Mouse (Mus musculus) embryo, embryonic 10.5 days (tissue): ENCODE data around the gene Flii.

Experiments
- DNase-seq: peaks from one replicate; pipeline ENCODE4 v3.0.0-alpha.2; 2015; ENCODE audit warnings: low spot score

Flii gene

DNA sequence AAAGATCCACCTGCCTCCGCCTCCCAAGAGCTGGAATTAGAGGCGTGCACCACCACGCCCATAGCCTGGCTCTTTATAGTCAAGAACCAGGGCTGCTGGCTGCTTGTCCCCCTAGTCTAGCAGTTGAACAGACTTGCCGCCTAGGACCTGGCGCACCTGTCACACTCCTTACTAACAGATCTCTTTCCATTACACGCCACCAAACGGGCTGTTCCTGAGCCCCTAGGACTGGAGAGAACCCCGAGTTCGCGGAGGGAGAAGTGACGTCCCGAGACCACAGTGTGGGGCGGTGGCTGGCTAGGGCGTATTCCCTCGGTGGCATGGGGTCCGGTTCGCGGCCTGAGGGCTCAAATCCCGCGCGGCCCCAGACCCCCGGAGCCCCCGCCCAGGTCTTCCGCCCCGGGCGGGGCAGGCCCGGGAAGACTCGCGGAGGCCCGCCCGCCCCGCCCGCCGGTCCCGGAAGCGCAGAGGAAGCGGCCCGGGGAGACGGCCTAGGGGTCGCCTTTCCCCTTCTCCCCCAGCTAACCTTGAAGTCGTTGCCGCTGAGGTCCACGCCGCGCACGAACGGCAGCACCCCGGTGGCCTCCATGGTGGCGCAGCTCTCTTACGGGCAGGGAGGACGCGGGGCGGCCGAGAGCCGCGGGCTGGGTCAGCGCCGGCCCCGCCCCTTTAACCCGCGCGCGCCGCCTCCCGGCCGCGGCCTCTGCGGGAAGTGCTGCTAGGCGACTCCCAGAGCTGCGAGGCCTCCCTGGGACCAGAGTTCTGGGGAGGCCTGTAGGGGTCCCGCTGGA lies at the start of gene Flii:
Gene Flii (minus strand): TSS at position 663 of the 791 bp plus-strand sequence.
- DNase-seq, result peak; percentile 84

DNA sequence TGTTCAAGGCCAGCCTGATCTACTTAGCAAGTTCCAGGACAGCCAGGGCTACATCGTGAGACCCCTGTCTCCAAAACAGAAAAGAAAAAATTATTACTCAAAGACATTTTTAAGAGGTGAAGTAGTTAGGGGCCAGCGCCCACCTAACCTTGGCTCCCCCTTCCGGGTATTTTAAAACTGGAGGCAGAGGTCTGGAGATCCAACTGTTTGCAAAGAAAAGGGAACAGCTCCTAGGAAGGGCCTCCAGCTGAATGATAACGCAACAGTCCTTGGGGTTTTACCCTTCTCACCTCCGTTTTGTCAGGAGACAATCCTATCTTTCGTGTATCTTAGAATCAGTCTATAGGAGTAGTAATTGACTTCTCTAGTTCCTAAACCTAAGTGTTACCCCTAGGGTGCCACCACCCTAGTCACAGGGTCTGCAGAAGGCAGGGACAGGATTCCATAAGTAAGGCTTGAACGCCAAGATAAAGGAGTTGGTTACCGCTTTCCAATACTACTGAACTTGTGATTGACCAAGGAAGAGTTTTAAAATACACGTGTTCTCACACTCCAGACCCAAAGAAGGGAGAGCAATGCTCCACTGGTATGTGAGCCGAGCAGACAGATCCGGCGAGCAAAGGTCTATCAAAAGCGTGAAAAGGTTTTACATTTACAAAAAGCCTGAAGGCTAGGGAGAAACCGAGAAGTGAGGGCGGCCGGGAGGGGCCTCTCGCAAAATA lies 49.2 kb upstream of the Flii start:
- DNase-seq, result no peak

DNA sequence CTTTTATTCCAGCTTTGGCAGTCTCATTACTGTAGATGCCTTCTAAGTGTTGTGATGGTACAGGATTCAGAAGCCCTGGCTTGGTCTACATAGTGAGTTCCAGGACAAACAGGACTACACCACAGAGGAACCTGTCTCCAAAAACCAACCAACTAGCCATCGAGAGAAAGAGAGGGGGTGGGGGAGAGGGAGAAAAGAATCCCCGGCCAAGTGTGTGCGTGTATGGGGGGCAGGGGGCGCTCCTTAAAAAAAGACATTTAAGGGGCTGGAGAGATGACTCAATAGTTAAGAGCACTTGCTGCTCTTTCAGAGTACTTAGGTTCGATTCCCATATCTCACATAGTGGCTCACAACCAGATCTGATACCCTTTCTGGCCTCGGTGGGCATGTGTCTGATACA lies 48.5 kb upstream of the Flii start:
- no peak for DNase-seq

DNA sequence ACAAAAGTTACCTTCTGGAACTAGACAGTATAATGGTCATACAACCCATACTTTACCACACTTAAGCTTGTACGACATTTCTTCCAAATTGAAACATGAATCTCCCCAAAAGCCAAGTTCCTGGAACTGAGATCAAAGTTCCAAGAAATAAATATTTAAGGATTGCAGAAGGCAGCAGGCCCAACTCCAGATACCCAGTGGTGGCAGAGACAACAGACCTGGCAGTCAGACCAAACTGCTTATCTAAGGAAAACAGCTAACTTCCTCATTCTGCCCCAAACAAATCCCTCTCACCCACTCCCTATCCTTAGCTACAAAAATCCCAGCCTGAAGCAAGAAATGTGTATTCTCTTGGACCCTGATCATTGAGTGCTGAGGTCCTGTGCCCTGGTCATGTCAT lies 47.8 kb upstream of the Flii start:
- no peak for DNase-seq

DNA sequence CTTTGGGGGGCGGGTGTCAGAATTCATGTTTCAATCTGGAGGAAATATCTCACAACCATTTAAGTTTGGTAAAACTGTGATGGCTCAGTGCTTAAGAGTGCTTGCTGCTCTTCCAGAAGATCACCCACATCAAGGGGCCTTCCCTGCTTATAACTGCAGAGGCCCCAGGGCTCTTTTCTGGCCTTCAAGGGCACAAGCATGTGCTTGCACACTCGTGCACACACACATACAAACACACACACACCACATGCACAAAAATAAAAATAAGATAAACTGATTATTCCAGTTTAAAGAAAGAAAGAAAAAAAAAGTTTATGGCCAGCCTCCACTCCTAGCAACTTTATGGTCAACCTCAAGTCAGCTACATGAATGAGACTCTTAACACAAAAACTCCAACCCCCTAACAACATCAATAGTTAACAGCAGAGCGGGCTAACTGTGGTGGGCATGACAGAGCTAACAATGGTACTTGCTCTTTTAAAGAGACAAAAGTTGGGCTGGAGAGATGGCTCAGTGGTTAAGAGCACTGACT lies 47.2 kb upstream of the Flii start:
- no peak for DNase-seq

DNA sequence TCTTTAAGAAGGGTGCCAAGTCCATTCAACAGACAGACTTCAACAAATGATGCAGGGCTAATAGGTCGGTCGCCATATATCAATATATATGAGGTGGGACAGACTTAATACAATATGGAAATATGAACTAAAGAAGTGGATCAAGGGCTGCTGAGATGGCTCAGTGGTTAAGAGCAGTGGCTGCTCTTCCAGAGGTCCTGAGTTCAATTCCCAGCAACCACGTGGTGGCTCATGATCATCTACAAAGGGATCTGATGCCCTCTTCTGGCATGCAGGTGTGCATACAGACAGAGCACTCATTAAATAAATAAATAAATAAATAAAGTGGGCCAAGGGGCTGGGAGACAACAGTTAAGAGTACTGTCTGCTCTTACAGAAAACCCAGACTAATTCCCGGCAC lies 45.1 kb upstream of the Flii start:
- DNase-seq, result no peak

DNA sequence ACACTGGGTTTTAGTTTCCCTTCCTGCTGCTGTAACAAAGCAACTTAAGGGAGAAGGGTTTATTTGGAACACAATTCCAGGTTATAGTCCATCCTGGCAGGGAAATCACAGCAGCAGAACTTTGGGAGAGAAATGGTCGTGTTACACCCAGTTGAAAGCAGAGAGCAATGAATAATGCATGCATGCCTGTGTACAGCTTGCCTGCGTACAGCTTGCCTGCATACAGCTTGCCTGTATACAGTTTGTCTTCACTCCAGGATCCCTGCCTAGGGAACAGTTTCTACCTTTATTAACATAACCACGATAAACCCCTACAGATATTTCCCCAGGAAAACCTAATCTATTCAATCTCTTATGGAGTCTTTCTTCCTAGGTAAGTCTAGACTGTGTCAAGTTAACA lies 43.7 kb upstream of the Flii start:
- no peak for DNase-seq

DNA sequence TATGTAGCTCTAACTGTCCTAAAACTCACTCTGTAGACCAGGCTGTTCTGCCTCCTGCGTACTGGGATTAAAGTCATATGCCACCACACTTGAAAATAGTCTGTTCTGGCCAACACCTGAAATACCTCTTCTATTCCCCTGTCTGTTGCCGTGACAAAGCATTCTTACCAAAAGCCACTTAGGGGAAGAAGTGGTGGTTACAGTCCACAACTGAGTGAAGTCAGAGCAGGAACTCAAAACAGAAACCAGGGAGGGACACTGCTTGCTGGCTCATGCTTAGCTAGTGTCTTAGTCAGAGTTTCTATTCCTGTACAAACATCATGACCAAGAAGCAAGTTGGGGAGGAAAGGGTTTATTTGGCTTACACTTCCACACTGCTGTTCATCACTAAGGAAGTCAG lies 42.3 kb upstream of the Flii start:
- DNase-seq, result no peak

DNA sequence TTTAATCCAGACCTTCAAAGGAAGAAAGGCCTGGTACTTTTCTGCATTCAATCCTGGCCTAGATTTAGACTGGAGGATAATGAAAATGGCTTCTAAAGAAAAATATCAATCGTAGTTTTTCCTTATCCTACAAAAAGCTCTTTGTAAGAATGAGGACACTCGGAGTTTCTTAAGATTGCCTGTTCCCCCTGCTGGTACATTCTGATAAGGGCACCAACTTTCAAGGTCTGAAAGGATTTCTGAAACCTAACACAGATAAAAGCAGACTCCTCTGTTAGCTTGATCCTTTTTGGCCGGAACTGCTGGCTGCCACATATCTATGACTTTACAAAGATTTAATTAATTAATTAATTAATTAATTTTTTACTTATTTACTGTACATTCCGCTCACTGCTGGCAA lies 39.9 kb upstream of the Flii start:
- DNase-seq, result no peak

DNA sequence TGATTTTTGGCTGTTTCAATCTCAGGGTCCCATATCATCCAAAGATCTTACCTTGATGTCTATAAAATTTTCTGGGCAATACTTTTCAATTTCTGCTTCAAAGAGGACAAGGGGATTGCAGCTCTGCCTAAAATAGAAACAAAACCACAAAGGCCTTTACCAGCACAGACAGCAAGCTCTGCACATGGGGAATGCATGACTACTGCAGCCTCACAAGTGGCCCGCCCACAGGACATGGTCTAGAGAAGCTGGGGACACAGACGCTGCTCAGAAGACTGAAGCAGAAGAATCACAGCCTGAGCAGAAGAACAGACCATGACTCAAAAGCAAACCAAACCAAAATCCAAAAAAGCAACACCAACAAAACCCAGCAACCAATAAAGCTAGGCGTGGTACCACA lies 34.6 kb upstream of the Flii start:
- DNase-seq, result no peak

DNA sequence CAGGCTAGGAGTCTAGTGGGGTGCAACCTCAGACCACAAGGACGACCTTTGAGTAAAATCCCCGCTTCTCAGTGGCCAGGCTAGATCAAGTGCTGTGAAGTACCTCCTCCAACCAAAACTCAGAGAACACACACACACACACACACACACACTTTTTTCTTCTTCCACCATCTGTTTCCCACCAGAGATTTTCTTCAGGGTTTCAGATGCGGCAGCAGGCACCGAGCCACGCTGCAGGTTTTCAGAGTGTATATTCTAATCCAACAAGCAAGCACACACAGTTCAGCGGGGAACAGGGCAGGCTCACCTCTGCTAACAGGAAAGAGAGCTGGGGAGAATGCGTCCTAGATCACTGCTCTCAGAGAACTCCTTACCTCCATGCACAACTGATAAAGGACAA lies 28.5 kb upstream of the Flii start:
- no peak for DNase-seq

DNA sequence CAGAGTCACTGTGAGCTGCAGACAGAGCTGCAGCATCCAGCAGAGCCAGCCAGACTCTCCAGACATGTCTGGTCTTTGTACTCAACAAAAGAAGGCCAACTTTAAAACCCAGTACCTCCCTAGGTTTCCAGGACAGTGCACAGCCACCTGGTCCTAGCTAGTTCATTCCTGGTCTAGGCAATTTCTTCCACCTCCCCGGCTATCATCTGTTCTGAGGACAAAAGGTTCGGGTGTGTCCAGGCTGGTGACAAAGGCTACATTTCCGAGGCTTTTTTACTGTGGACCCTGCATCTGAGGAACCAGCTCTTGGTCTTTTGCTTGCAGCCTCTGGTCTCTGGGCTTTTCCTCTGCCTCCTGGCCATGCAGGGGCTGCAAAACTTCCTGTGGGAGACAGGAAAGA lies 13.3 kb upstream of the Flii start:
- no peak for DNase-seq

DNA sequence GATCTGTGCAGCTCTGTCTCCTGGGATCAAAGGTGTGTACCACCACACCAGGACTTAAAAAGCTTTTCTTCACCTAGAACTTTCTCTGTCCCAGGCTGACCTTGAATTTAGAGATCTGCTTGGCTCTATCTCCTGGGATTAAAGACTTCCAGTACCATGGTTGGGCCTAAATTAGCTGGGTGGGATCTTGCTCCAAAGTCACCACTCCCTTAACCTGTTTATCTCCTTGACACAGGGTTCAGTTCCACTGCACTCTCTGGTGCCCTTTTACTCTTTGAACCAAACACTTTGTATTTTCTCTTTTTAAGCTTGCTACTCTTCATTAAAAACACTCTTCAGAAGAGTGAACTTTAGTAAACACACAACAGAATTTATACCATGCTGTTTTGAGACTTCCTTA lies 10.4 kb upstream of the Flii start:
- no peak for DNase-seq

DNA sequence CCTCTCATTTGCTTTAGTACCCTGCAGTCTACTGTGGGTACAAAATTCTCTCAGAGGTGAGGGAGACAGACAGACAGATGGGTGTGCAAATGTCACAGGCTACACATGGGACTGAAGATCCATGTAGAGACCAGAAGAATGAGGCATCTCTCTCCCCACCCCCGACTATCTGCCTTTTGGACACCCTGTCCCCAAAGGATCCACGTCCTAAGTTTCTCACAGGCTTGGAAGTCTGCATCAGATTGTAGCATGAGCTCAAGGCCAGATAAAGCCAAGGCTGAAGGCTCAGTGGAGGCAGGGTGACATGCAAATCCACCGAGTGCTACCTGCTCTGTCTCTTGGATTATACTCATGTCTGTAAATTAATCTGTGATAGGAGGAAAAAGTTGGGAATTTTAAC lies 9.4 kb upstream of the Flii start:
- DNase-seq, result no peak

DNA sequence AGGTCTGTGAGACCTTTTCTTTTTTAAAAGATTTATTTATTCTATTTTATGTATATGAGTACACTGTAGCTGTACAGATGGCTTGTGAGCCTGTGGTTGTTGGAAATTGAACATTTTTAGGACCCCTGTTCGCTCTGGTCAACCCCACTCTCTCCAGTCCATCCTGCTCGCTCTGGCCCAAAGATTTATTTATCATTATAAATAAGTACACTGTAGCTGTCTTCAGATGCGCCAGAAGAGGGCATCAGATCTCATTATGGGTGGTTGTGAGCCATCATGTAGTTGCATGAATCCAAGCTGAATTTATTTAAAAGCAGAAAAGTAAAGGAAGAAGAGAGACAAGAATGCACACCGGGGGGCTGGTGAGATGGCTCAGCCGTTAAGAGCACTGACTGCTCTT lies 8.1 kb upstream of the Flii start:
- no peak for DNase-seq

DNA sequence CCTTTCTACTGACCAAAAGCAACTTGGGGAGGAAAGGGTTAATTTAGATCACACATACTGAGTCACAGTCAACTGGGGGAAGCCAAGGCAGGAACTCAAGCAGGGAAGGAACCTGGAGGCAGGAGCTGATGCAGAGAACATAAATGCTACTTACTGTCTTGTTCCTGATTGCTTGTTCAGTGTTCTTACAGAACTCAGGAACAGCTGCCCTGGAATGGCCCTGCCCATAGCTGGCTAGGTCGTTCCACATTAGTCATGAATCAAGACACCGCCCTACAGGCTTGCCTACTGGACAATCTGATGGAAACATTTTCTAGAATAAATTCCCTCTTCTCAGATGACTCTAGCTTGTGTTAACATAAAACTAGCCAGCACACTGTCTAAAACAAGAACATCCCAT lies 7.1 kb upstream of the Flii start:
- no peak for DNase-seq

DNA sequence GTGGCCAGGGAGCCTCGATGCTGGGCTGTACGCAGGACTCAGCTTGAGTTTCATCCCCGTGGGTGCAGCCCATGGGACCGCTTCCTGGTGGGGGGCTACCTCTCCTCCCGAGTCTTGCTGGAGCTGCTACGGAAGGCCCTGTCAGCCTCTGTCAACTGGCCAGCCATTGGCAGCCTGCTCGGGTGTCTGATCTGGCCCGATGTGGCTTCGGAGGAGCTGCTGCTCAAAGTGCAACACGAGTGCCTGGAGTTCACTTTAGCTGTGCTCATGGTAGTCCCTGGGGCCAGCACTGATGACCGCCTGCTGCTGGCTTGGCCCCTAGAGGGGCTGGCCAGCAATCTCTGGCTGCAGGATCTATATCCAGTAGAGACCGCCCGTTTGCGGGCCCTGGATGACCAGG lies 4.2 kb upstream of the Flii start:
- DNase-seq, result no peak

DNA sequence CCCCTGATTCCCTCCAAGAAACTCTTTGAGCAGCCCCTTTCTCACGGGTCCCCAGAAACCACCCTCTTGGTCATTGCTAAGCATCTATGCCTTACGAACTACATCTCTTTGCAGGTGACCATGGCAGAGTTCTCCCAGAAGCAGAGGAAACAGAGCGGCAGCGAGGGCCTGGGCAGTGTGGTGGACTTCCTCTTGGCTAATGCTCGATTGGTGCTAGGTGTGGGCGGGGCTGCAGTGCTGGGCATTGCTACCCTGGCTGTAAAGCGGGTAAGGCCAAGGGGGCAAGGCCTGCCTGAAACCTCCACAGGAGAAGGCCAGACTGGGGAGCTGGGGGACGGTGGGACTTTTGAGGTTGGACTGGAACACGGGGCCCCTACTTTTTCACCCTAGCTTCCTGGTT lies 3.1 kb upstream of the Flii start:
- DNase-seq, result no peak

DNA sequence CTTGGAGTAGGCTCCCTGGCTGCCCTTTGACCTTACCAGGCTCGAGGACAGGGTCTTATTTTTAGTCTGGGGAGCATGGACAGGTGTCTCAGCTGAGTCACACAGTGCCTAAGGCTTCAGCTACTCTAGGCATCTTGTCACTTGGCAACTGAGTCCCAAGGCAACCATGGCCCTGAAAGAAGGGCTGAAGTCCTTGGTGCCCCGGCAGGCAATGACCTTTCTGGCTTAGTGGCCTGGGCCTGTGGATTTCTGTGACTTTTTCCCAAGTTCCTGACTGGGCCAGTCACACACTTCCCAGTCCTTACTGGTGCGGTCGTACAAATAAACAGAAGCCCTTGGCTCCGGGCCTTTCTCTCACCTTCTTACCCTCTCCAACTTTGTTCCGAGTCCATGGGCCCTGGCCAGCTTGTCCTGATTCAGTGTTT lies 2.2 kb upstream of the Flii start:
- DNase-seq, result no peak

DNA sequence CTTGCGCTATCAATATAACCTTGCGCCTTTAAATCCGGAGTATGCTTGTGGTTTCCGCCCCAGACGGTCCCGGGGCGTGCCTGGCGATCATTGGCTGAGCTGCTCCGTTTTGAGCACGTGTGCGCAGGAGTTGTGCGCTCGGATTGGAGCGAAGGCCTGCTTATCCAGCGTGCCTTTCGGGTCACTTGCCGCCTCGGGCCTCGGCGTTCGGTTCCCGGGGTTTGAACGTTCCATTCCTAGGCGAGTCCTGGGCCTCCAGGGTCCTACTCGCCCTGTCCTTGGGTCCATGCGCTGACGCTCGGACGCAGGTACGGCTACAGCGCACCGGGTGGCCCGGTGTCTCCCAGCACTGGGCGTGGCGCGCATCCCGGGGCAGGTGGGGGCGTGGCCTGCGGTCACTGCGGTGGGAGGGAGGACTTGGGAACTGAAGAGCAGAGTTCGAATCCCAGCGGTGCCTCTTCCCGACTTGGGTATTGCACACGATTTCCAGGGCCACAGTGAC lies 1.2 kb upstream of the Flii start, which contains the start of gene Mief2:
Gene Mief2 (plus strand): TSS at position 139 of the 502 bp plus-strand sequence.
- DNase-seq, result peak; percentile 96

DNA sequence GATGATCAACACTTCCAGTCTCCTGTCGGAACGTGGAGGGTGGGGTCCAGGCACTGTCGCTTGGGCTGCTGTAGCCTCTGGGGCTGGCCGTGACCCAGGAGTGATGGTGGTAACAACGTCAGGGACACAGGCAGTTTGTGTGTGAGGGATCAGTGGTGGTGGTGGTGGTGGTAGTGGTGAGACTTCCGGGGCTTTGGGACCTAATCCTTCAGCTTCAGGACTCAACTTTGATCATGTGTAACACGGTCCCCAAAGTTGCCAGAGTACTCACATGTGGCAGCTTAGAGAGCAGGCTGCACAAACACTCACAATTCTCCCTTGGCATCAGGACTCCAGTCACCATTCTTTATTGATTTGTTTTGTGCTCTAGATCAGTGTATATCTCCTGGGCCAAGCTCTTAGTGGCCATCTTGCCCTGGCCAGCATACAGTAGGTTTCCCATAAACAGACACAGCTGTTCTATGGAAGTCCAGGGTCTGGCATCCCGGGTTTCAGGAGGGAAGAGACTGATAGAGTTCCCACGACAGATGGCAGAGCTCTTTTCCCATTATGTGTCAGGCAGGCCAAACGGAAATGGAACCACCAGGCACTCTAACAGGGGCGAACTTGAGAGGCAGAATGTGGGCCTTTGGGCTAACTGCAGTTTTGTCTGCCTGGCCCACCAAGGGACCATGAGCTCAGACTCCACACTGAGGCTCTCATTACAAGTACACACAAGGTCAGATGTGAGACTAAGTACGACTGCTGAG lies 503 bp upstream of the Flii start:
- no peak for DNase-seq

DNA sequence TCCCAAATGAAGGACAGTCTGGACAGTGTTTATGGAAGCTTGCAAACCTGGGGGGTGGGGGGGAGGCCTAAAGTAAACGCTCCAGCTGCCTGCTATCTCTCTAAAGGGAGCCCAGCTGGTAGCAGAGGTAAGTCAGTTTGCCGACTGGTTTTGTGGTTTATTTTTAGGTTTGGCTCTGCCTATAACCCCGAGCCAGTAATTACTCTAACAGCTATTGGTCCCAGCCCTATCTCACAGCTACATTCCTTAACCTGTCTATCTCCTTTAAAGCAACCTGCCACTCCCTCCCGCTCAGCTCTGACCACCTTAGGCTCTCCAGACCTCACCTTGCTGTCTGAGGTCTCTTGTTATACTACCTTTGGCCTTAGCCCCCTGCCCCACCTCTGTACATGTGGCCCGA lies 7.8 kb downstream of the Flii start:
- DNase-seq, result no peak

DNA sequence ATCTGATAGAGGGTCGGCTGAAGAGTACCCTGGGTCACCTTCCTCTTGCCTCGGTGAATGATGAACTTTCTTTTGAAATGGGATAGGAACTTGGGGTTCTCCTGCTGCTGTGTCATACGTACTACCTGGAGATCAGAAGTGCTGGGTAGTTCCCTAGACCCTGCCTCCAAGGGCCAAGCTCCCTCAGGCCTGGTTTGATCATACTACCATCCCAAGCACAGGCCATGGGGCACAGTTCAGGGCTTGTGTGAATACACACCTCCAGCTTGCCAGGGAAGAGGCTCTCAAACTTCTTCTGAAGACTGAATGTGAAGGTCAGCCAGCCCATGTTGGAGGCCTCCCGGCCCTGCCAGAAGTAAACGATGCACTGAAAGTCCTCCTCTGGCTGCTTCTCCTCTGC lies 11.2 kb downstream of the Flii start:
- DNase-seq, result no peak
